Mouse (Mus musculus) lung, embryonic 16.5 days (tissue): ENCODE measurements at regions not wholly inside any gene's neighbourhood (a gene's known extent, or its start where the extent isn't known, plus 50 kb on each side); places are given as distances from the start of the nearest gene placed in this dataset.

ENCODE experiments used
- ATAC-seq: fragments of 200-750 bp; cut with Nextera tagmentation; 2 replicates; pipeline ENCODE4 v1.8.0; 2017; ENCODE audit warnings: low read depth, mild to moderate bottlenecking, moderate library complexity
- H3K27ac ChIP-seq: fragments of 300-500 bp; sonication (generic); 2 replicates; pipeline ENCODE4 v1.5.1; 2014; ENCODE audit warnings: mild to moderate bottlenecking, control low read depth, low read length
- H3K27me3 ChIP-seq: fragments of 300-500 bp; sonication (generic); 2 replicates; pipeline ENCODE4 v1.6.1; 2014; ENCODE audit warnings: low read depth, low read length, mixed read lengths; ENCODE audit not compliant: control insufficient read depth, insufficient read depth
- H3K36me3 ChIP-seq: fragments of 300-500 bp; sonication (generic); 2 replicates; pipeline ENCODE4 v1.6.1; 2014; ENCODE audit warnings: low read length; ENCODE audit not compliant: control insufficient read depth, insufficient read depth
- H3K4me1 ChIP-seq: fragments of 300-500 bp; sonication (generic); replicated peaks from 2 replicates; pipeline ENCODE4 v1.6.1; 2014; ENCODE audit warnings: low read length, mixed read lengths; ENCODE audit not compliant: control insufficient read depth, insufficient read depth
- H3K4me2 ChIP-seq: fragments of 300-500 bp; sonication (generic); 2 replicates; pipeline ENCODE4 v1.6.1; 2014; ENCODE audit warnings: low read depth, low read length, control low read depth
- H3K4me3 ChIP-seq: fragments of 300-500 bp; sonication (generic); 2 replicates; pipeline ENCODE4 v1.5.1; 2014; ENCODE audit warnings: mild to moderate bottlenecking, low read length, control low read depth
- H3K9ac ChIP-seq: fragments of 300-500 bp; sonication (generic); 2 replicates; pipeline ENCODE4 v1.6.1; 2014; ENCODE audit warnings: low read length, control low read depth
- H3K9me3 ChIP-seq: fragments of 300-500 bp; sonication (generic); 2 replicates; pipeline ENCODE4 v1.6.1; 2016; ENCODE audit warnings: low read length; ENCODE audit not compliant: control insufficient read depth
- WGBS: fragments of 180-500 bp; shearing (Covaris S2); extraction: QIAGEN DNeasy Blood & Tissue Kit; methylation state at CpG from one replicate; pipeline ENCODE4 v1.1.7; 2014; 5-methylcytosine and 5-hydroxymethylcytosine counted together

DNA sequence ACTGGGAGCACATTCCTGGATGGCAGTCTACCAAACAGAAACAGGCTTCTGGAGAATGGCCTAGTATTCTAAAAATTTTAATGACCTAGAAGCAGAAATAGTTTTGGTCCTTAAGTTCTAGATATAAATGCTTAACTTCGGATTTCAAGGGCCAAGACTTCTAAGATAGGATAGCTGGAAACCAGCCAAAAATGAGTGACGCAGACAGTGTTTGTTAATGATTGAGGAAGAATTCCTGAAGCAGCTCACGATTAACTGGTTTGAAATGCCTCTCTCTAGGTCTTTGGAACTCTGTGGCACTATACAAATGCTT is 213.9 kb upstream of the Gm5148 start:
- no peak overlapping the region for H3K4me2 ChIP-seq
- H3K36me3 ChIP-seq = no peaks in the 10 kb centered on the region
- no peak overlapping the region for H3K4me3 ChIP-seq
- H3K4me1 ChIP-seq = peaks cover 39% of the 10 kb centered on the region
- H3K9ac ChIP-seq = no peak overlapping the region
- no peaks in the 10 kb centered on the region for H3K27me3 ChIP-seq
- 2% methylated on average over 3 of the region's 3 CpGs for WGBS
- H3K9me3 ChIP-seq = no peaks in the 10 kb centered on the region
- peak; percentile 71; the same call in 1 of the 2 replicates for ATAC-seq
- H3K27ac ChIP-seq = peak overlapping the region; percentile 92

DNA sequence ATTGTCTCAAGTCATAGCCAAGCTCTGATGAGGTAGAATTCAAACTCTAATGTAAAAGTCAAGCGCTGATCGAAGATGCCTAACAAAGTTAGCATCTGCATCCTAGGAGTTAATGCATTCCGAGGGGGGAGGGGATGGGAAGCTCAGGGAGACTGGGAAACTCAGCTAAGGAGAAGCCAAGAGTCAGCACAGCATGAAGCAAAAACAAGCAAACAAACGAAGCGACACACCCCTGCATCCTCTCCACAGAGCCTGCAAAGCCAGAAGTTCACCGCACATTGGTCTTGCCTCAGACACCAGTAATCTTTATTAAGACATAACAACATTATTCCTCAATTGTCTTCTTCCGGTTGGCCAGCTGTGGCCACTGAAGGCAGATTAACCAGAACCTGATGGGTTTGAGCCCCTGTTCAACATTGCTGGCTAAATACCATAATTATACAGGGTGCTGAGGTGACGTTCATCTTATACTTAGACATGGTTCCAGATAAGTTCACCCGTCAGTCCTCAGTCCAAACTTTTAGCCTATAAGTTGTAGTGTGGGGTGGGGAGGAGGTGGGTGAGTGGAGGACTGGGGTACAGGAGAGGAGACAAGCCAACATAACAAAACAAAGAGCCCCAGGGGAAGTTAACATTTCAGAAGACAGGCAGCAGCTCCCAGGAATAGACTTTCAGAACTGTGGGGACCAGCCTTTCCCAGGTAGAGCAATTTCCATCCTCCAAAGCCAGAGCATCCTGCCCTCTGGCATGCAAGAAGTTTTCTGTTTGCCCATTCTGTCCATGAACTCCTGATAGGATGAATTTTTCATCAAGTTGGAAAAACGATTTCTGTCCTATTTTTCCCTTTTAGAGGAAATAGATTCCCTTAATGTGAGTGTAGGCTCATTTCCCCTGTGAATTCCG is 213.3 kb upstream of the Gm5148 start:
- Histone ChIP-seq H3K4me2 (no peak overlapping the region), H3K9me3 (no peaks in the 10 kb centered on the region), H3K9ac (no peak overlapping the region), H3K36me3 (no peaks in the 10 kb centered on the region), H3K4me1 (peaks cover 39% of the 10 kb centered on the region), H3K27me3 (no peaks in the 10 kb centered on the region), H3K4me3 (no peak overlapping the region), H3K27ac (peak overlapping the region; percentile 92)
- 0 out of 2 replicates have a peak, but pooled peaks have one; percentile 22 for ATAC-seq
- WGBS = 46% methylated on average over 11 of the region's 11 CpGs

- no peak overlapping the region for H3K9ac ChIP-seq
- no peaks in the 10 kb centered on the region for H3K36me3 ChIP-seq
- WGBS = 46% methylated on average over 12 of the region's 12 CpGs
- H3K4me1 ChIP-seq = peaks cover 39% of the 10 kb centered on the region
- H3K27me3 ChIP-seq = no peaks in the 10 kb centered on the region
- no peaks in the 10 kb centered on the region for H3K9me3 ChIP-seq
- no peak overlapping the region for H3K4me3 ChIP-seq
- H3K4me2 ChIP-seq = no peak overlapping the region
- H3K27ac ChIP-seq = no peak overlapping the region
- no peak for ATAC-seq
Observed at GRCm38 (mm10) chr3:37936251-37936931, 212.1 kb upstream of the Gm5148 start.

- Histone ChIP-seq H3K36me3 (no peaks in the 10 kb centered on the region), H3K27ac (peak overlapping the region; percentile 57), H3K4me3 (no peak overlapping the region), H3K4me1 (peaks cover 35% of the 10 kb centered on the region), H3K27me3 (no peaks in the 10 kb centered on the region), H3K9me3 (no peaks in the 10 kb centered on the region), H3K9ac (no peak overlapping the region), H3K4me2 (no peak overlapping the region)
- WGBS = 17% methylated on average over 10 of the region's 10 CpGs
- peak; percentile 32 for ATAC-seq
Observed at GRCm38 (mm10) chr3:37934905-37935708, 210.8 kb upstream of the Gm5148 start.

DNA sequence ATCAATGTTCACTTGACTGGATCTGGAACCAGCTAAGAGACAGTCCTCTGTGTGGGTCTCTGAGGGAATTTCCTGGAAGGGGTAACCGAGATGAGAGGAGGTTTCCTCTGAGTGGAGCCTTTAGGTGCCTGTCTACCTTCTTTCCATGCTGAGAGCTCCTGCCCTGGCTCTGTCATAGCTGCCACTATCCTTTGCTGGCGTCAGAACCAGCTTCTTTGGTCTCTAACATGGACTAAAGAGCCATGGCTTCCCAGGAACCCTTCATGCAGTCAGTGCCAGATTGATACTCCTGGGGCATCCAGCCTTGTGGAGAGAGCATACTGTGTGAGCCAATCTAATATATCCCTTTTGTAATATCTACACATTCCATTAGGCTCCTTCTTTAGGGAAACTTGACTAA is 209.9 kb upstream of the Gm5148 start:
- H3K36me3 ChIP-seq = no peaks in the 10 kb centered on the region
- ATAC-seq = no peak
- H3K27me3 ChIP-seq = no peaks in the 10 kb centered on the region
- H3K4me1 ChIP-seq = peaks cover 35% of the 10 kb centered on the region
- no peak overlapping the region for H3K4me3 ChIP-seq
- WGBS = 70% methylated on average over 2 of the region's 2 CpGs
- H3K9me3 ChIP-seq = no peaks in the 10 kb centered on the region
- no peak overlapping the region for H3K4me2 ChIP-seq
- H3K27ac ChIP-seq = no peak overlapping the region
- H3K9ac ChIP-seq = no peak overlapping the region

DNA sequence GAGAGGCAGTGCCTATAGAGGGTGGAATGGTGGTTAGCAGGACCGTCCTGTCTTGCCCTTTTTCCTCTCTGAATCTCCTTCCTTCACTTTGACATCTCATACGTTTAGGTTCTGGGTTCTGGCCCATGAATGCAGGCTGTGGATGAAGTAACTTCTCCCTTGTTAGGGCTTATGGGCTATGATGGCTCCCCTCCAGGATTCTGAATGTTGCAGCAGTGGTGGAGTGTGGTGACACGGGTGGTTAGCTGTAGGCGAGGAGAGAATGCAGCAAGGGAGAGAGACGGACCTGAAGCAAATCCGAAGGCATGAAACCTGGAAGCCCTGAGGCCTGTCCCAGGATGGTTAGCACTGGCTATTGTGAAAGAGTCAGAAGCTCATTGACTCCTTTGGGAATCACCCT is 204.4 kb upstream of the Gm5148 start:
- H3K9me3 ChIP-seq = no peaks in the 10 kb centered on the region
- H3K4me2 ChIP-seq = no peak overlapping the region
- no peaks in the 10 kb centered on the region for H3K4me1 ChIP-seq
- no peaks in the 10 kb centered on the region for H3K27me3 ChIP-seq
- WGBS = 71% methylated on average over 6 of the region's 6 CpGs
- ATAC-seq = no peak
- H3K4me3 ChIP-seq = no peak overlapping the region
- H3K9ac ChIP-seq = no peak overlapping the region
- H3K36me3 ChIP-seq = no peaks in the 10 kb centered on the region
- H3K27ac ChIP-seq = no peak overlapping the region

DNA sequence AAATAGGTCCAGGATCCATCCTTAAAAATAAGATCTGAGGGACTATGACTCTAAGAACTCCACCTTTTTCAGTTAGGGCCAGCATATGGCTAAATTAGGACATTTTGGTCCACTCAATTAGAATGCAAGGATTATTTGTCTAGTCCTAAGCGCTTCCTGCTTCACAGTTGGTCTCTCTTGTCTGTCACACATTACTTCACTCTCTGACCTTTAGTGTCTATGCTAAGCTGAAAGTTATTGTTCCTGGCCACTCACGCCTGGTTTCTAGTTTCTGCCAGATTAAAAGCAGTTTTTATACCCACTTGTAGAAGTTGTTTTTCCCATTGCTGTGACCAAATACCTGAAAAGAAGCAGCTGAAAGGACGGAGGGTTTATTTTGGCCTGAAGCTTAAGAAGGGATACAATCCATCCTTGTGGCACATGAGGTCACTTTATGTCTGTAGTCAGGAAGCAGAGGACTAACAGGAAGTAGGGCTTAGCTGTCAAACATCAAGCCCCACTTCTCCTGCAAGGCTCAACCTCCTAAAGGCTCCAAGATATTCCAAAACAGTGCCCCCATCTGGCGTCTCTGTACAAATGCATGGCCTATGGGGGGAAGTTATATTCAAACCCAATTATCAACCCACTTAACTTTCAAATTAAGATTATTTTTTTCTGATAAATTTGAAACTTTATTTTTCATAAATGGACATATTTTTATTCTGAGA is 195.3 kb upstream of the Gm5148 start:
- no peak overlapping the region for H3K27ac ChIP-seq
- peak; percentile 48; the same call in 1 of the 2 replicates for ATAC-seq
- no peaks in the 10 kb centered on the region for H3K9me3 ChIP-seq
- H3K9ac ChIP-seq = no peak overlapping the region
- no peak overlapping the region for H3K4me2 ChIP-seq
- H3K4me1 ChIP-seq = peaks cover 8% of the 10 kb centered on the region
- no peak overlapping the region for H3K4me3 ChIP-seq
- 58% methylated on average over 4 of the region's 4 CpGs for WGBS
- no peaks in the 10 kb centered on the region for H3K36me3 ChIP-seq
- no peaks in the 10 kb centered on the region for H3K27me3 ChIP-seq

- H3K27ac ChIP-seq = peak overlapping the region; percentile 59; the same call in 1 of the 2 replicates
Observed at GRCm38 (mm10) chr3:37916786-37917479, 192.6 kb upstream of the Gm5148 start.

More at GRCm38 (mm10) chr3:37916786-37917479, 192.6 kb upstream of the Gm5148 start:
- H3K36me3 ChIP-seq = no peaks in the 10 kb centered on the region
- H3K4me2 ChIP-seq = no peak overlapping the region
- ATAC-seq = no peak
- H3K9ac ChIP-seq = no peak overlapping the region
- peaks cover 8% of the 10 kb centered on the region for H3K4me1 ChIP-seq
- no peaks in the 10 kb centered on the region for H3K27me3 ChIP-seq
- 23% methylated on average over 14 of the region's 14 CpGs for WGBS
- no peak overlapping the region for H3K4me3 ChIP-seq
- H3K9me3 ChIP-seq = no peaks in the 10 kb centered on the region
